Mouse (Mus musculus) liver, adult 2 months (tissue): Measurements from ENCODE around the gene Fnbp1.

Experiments used
- CTCF ChIP-seq: fragments of 200-500 bp; IDR thresholded peaks from 2 replicates; pipeline ENCODE4 v1.5.1; 2011; ENCODE audit warnings: low read depth, low read length, control low read depth
- POLR2A ChIP-seq: fragments of 200-500 bp; IDR thresholded peaks from 2 replicates; pipeline ENCODE4 v1.6.1; 2011; ENCODE audit warnings: low read length, control low read depth; ENCODE audit not compliant: insufficient read depth; ENCODE audit errors: extremely low read depth

- TF ChIP-seq POLR2A (no peak), CTCF (no peak)
Observed at GRCm38 (mm10) chr2:31109960-31110548, 31.8 kb downstream of the Fnbp1 start.
